Mouse (Mus musculus): Measurements from ENCODE around the gene Atf3.

GRCm38 (mm10) chr1:191267162-191267561 lies 49.3 kb upstream of the Atf3 start:
- TF ChIP-seq CTCF (IDR thresholded peaks at IDR 0.05; ENCODE audit: low read depth, low read length) = no peak
- TF ChIP-seq POLR2A (IDR thresholded peaks at IDR 0.05; ENCODE audit: extremely low read depth, insufficient read depth, low read length) = no peak
